Mouse (Mus musculus): ENCODE measurements around the gene Eea1. TPM values are rescaled to one million over a fixed set of nuclear protein-coding genes. Genes with fewer than 3 reads are reported as not detected.

Gene Eea1
- total RNA-seq, 2 experiments from 2014 or later = 37.0 to 37.6 TPM

GRCm38 (mm10) chr10:95957574-95957973 is 17.1 kb downstream of the Eea1 start:
- Histone ChIP-seq H3K4me3 (no peak overlapping the region), H3K27ac (peak overlapping the region; percentile 18; the same call in 1 of the 2 replicates)
- no peak for TF ChIP-seq CTCF (conservative IDR thresholded peaks at IDR 0.05)
- no peak for DNase-seq (ENCODE audit: low spot score in 2 of 2)

GRCm38 (mm10) chr10:95964679-95965078 is 24.2 kb downstream of the Eea1 start:
- no peak for TF ChIP-seq CTCF (conservative IDR thresholded peaks at IDR 0.05)
- no peak for DNase-seq (ENCODE audit: low spot score in 2 of 2)
- Histone ChIP-seq H3K4me3 (no peak overlapping the region), H3K27ac (no peak overlapping the region)

- Histone ChIP-seq H3K4me3 (no peak overlapping the region), H3K27ac (no peak overlapping the region)
- DNase-seq (ENCODE audit: low spot score in 2 of 2) = no peak
- TF ChIP-seq CTCF (conservative IDR thresholded peaks at IDR 0.05) = no peak
Measured at GRCm38 (mm10) chr10:95969694-95970093, 29.2 kb downstream of the Eea1 start.

- DNase-seq (ENCODE audit: low spot score in 2 of 2) = no peak
- Histone ChIP-seq H3K27ac (no peak overlapping the region), H3K4me3 (no peak overlapping the region)
- no peak for TF ChIP-seq CTCF (conservative IDR thresholded peaks at IDR 0.05)
Measured at GRCm38 (mm10) chr10:95970744-95971212, 30.3 kb downstream of the Eea1 start.

GRCm38 (mm10) chr10:95971341-95971740 is 30.9 kb downstream of the Eea1 start:
- H3K27ac ChIP-seq = no peak overlapping the region
- no peak overlapping the region for H3K4me3 ChIP-seq
- TF ChIP-seq CTCF (conservative IDR thresholded peaks at IDR 0.05) = no peak
- DNase-seq (ENCODE audit: low spot score in 2 of 2) = no peak

GRCm38 (mm10) chr10:95971942-95972341 is 31.5 kb downstream of the Eea1 start:
- DNase-seq (ENCODE audit: low spot score in 2 of 2) = no peak
- no peak for TF ChIP-seq CTCF (conservative IDR thresholded peaks at IDR 0.05)
- Histone ChIP-seq H3K4me3 (no peak overlapping the region), H3K27ac (no peak overlapping the region)

- Histone ChIP-seq H3K4me3 (no peak overlapping the region), H3K27ac (no peak overlapping the region)
- no peak for DNase-seq (ENCODE audit: low spot score in 2 of 2)
- no peak for TF ChIP-seq CTCF (conservative IDR thresholded peaks at IDR 0.05)
Measured at GRCm38 (mm10) chr10:95974462-95974861, 34.0 kb downstream of the Eea1 start.

- DNase-seq (ENCODE audit: low spot score in 2 of 2) = no peak
- Histone ChIP-seq H3K4me3 (no peak overlapping the region), H3K27ac (no peak overlapping the region)
- no peak for TF ChIP-seq CTCF (conservative IDR thresholded peaks at IDR 0.05)
Measured at GRCm38 (mm10) chr10:95976798-95977197, 36.3 kb downstream of the Eea1 start.

GRCm38 (mm10) chr10:95989731-95990130 is 49.3 kb downstream of the Eea1 start:
- no peak for TF ChIP-seq CTCF (conservative IDR thresholded peaks at IDR 0.05)
- no peak overlapping the region for H3K27ac ChIP-seq

GRCm38 (mm10) chr10:95991176-95991575 is 50.7 kb downstream of the Eea1 start:
- DNase-seq (ENCODE audit: low spot score in 2 of 2) = no peak
- no peak for TF ChIP-seq CTCF (conservative IDR thresholded peaks at IDR 0.05)
- H3K27ac ChIP-seq = no peak overlapping the region
- no peak overlapping the region for H3K4me3 ChIP-seq

More at GRCm38 (mm10) chr10:95989731-95990130, 49.3 kb downstream of the Eea1 start:
- no peak overlapping the region for H3K4me3 ChIP-seq
- DNase-seq (ENCODE audit: low spot score in 2 of 2) = no peak

- H3K4me3 ChIP-seq = no peak overlapping the region
- no peak for DNase-seq (ENCODE audit: low spot score in 2 of 2)
- TF ChIP-seq CTCF (conservative IDR thresholded peaks at IDR 0.05) = no peak
- H3K27ac ChIP-seq = no peak overlapping the region
Measured at GRCm38 (mm10) chr10:96000904-96001303, 60.5 kb downstream of the Eea1 start.

- H3K27ac ChIP-seq = no peak overlapping the region
- no peak for DNase-seq (ENCODE audit: low spot score in 2 of 2)
- no peak for TF ChIP-seq CTCF (conservative IDR thresholded peaks at IDR 0.05)
- no peak overlapping the region for H3K4me3 ChIP-seq
Measured at GRCm38 (mm10) chr10:96015738-96016137, 75.3 kb downstream of the Eea1 start.

GRCm38 (mm10) chr10:96017418-96017817 is 77.0 kb downstream of the Eea1 start:
- Histone ChIP-seq H3K4me3 (no peak overlapping the region), H3K27ac (no peak overlapping the region)
- no peak for DNase-seq (ENCODE audit: low spot score in 2 of 2)
- TF ChIP-seq CTCF (conservative IDR thresholded peaks at IDR 0.05) = no peak

- peak; percentile 49 to 62 for DNase-seq (ENCODE audit: low spot score in 2 of 2)
- TF ChIP-seq CTCF (conservative IDR thresholded peaks at IDR 0.05) = peak; percentile 87
- Histone ChIP-seq H3K27ac (peak overlapping the region; percentile 20; the same call in 1 of the 2 replicates), H3K4me3 (no peak overlapping the region)
Measured at GRCm38 (mm10) chr10:96033356-96033984, 93.0 kb downstream of the Eea1 start.
